Mouse (Mus musculus) megakaryocyte, adult 5-6 weeks (primary cell): ENCODE data around the gene B3gnt6. TPM values are rescaled to one million over a fixed set of nuclear protein-coding genes. Genes with fewer than 3 reads are reported as not detected.

Experiments
- ATAC-seq: 2 replicates; pipeline ENCODE4 v1.8.0; 2016; ENCODE audit warnings: mild to moderate bottlenecking, inconsistent platforms; ENCODE audit not compliant: poor library complexity, severe bottlenecking
- total RNA-seq, 2 experiments: library from RNA; stranded (forward) in 1 of 2; stranded (reverse) in 1 of 2; fragments of 153-499, 151-499 nt in 1 of 2; fragments of 221-1000, 200-1000 nt in 1 of 2; gene quantifications; 2 replicates each; pipeline versions ENCODE4 v1.2.3 to v1.2.4; 2015 to 2017

Gene B3gnt6
- total RNA-seq (2015) (0.11 and 0.38 TPM in 2 replicates), total RNA-seq (2017) (0.28 and 0.59 TPM in 2 replicates)

GRCm38 (mm10) chr7:98199381-98199780 is at the start of gene B3gnt6:
Gene B3gnt6, minus strand, starts transcription at chr7:98199481.
- ATAC-seq = no peak

- ATAC-seq = no peak
Measured at GRCm38 (mm10) chr7:98236686-98237359, 37.5 kb upstream of the B3gnt6 start.

DNA sequence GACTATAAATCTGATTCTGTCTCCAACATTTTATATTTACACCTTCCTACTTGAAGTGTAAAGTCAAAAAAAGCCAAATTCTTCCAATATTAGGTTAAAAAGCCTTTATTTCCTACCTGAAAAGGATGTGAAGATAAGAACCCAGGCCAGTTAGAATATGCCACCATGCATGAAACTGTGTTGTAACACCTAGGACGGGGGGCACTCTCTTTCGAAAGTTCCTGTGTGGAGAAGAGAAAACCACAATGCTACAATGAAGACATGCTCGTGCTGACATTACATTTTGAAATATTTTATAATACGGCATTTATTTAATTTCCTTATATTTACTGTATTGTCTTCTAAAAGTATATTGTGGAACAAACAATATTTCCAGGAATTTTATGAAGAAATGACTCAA is 24.5 kb upstream of the B3gnt6 start:
- ATAC-seq = no peak

GRCm38 (mm10) chr7:98216713-98217112 is 17.4 kb upstream of the B3gnt6 start:
- ATAC-seq = no peak

DNA sequence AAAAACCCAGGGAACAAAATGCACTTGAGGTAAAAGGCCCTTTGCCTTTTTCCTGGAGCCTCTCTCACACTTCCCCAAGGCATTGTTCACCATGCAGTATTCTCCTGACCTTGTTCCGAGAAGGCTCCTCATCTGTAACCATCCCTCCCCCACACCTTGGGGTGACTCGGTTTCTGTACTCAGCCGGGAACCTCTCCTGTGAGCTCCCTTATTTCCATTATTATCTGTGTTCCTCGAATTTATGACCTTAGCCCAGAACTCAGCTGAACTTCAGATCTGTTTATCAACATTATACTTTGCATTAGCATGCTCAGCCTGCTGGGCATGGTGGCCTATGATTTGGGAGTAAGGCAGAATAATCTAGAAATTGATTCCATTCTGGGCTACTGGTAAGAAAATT is 3.7 kb upstream of the B3gnt6 start:
- no peak for ATAC-seq

GRCm38 (mm10) chr7:98201493-98202028 is 2.3 kb upstream of the B3gnt6 start:
- ATAC-seq = no peak

GRCm38 (mm10) chr7:98200396-98200795 is 1.1 kb upstream of the B3gnt6 start:
- peak; percentile 73 for ATAC-seq

GRCm38 (mm10) chr7:98195151-98195801 is 4.0 kb downstream of the B3gnt6 start:
- ATAC-seq = no peak

- ATAC-seq = peak; percentile 52
Measured at GRCm38 (mm10) chr7:98194026-98194792, 5.1 kb downstream of the B3gnt6 start.

DNA sequence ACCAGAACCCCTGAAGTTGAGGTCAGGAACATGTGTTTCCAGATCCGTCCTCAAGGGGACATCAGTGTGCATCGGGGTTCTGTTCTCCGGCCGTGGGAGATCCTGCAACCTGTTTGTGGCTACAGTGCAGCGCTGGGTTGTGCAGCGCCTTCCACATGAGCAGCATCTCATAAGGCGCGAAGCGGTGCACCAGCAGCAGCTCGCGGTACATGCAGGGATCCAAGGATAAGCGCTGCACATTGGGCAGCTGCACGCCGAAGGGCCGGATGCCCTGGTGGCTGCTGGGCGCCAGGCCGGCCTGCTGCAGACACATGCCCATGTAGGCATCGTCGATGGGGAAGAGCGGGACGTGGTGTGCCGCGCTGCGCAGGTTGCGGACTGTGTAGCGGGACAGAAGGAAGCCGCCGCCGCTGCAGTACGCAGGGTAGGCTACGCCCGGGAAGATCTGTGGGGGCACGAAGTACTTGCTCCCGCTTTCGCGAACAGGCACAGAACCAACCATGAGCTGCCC is 5.7 kb downstream of the B3gnt6 start:
- peak; percentile 72 for ATAC-seq

GRCm38 (mm10) chr7:98191571-98192250 is 7.6 kb downstream of the B3gnt6 start:
- ATAC-seq = no peak

DNA sequence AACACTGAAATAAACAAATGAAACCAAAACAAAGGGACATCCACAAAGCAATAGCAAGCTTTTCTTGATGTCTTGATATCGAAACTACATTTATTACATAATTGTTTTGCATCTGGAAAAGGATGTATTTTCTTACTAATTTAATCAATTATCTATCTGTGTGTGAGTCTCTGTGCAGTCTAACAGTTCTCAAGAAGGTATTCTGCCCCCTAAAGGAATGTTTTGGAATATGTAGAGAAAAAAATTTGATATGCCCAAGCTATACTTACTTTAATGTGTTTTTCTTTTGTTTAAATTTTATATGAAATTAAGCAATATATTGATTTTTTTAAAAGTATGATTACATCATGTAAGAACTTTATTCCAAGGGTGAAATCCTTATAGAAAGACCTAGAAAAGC is 8.7 kb downstream of the B3gnt6 start:
- ATAC-seq = no peak

DNA sequence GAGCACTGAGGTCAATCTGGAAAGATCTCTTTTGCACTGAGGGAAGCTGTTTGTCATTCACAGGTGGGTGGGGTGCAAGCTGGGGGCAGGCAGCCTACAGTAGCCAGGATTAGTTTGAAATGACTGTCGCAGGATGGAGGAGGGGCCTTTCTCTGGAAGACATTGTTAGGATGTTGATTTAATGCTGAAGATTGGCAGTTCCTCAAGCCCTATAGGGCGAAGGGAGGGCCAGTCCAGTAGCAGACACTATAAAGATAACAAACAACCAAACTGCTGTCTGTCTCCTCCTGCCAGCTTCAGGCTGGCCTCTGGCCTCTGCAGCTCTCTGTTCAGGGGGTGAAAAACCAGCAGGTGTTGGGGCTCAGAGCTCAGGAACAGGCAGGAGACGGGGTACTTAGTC is 9.5 kb downstream of the B3gnt6 start:
- ATAC-seq = no peak

- ATAC-seq = no peak
Measured at GRCm38 (mm10) chr7:98188680-98189079, 10.6 kb downstream of the B3gnt6 start.

GRCm38 (mm10) chr7:98188238-98188637 is 11.0 kb downstream of the B3gnt6 start:
- ATAC-seq = no peak

DNA sequence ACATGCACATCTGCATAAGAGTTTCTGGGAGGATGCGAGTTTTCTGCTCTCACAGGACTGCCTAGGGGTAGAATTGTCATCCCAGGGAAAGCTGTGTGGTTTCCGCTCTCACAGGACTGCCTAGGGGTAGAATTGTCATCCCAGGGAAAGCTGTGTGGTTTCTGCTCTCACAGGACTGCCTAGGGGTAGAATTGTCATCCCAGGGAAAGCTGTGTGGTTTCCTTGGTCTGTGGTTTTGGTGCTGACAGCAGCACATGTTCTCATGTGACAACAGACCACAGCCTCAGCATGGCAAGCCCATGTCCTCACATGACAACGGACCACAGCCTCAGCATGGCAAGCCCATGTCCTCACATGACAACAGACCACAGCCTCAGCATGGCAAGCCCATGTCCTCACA is 11.9 kb downstream of the B3gnt6 start:
- peak; percentile 65 for ATAC-seq

DNA sequence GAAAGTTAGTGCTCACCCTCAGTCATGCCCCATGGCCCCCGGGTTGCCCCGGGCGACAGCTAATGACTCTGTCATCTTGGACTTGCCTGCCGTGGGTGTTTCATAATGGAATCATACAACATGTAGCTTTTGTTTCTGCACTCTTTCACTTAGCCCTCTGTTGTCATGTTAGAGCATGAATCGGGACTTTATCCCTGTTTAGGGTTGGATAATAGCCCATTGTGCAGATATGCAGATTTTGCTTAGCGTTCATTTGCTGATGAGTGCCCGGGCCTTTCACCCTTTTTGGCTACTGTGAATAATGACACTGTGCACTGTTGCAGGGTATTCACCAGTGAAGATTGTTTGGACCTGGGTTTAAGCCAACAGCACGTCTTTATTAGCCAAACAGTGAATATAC is 12.6 kb downstream of the B3gnt6 start:
- no peak for ATAC-seq

DNA sequence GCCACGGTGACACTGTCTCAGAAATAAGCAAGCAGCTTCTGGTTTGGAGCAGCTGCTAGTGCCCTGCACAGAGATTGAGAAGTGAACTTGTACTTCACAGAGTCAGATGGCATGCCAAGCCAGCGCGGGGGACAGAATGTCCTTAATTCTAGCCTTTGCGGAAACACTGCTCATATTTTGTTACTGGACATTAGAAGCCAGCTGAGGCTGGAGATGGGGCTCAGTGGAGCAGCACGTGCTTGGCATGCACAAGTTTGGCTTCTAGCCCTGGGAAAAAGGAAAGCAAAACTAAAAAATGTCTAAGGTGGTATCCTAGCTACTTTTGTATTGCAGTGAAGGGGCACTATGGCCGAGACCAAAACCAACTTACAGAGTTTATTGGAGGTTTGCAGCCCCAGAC is 14.0 kb downstream of the B3gnt6 start:
- no peak for ATAC-seq

DNA sequence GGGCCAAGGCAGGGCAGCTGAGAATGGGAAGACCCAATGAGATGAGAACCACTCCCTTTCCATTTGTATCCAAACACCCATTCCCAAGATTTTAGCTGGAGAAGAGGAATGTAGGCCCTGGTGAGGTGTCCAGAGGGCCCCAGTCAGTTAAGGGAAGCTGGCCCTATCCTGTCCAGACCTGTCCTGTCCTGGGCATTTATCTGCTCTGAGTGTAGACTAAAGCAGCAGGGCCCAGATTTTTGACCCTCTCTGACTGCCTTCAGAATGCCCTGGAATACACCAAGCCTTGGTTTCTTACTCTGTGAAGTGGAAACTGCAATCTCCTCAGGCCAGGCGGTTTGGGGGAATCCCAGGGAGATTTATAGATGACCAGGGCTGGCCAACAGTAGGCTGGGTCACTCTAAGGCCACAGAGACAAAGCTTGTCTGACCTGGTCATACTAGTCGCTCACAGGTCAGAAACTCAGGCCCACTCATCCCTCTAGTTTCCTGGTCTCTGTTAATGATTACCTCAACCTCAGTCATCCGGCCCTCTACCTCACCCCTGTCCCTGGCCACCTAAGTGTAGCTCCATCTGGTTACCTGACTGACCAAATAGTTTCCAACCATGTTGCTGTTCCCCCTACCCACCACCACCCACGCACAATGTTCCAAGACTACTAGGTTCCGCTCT is 20.6 kb downstream of the B3gnt6 start:
- ATAC-seq = 0 out of 2 replicates have a peak, but pooled peaks have one; percentile 2

DNA sequence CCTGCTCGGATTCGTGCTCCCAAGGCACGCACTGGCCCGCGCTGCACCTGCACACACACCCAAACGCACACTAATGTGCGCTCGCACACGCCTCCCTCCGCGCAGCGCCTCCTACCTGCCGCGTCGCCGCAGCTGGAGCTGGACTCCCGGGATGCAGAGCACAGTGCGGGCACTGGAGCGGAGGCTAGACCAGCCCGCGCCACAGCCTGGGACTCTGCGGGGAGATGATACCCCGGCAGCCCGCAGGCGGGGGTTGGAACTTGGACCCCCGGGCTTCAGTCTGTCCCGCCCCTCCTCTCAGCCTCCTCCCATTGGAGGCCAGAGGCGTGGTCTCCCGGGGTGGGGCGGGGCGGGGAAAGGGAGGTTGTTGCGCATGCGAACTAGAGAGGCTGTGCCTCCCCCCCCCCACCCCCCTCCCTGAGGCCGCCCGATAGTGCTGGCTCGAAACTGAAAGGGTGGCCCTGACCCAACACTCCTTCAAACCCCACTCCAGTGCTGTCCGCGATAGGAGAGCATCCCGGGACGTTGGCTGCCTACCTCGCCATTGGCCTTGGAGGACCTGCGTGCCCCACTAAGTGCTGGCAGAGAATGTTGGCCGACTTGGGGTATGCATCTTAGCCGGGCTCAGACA is 21.2 kb downstream of the B3gnt6 start, which contains the start of gene Capn5:
TSS of gene Capn5 (minus strand) at position 346 of the 631 bp plus-strand sequence.
- peak; percentile 69 for ATAC-seq
